Comparison of ENCODE assay signal across 7 mouse cellular contexts in the genomic region with DNA sequence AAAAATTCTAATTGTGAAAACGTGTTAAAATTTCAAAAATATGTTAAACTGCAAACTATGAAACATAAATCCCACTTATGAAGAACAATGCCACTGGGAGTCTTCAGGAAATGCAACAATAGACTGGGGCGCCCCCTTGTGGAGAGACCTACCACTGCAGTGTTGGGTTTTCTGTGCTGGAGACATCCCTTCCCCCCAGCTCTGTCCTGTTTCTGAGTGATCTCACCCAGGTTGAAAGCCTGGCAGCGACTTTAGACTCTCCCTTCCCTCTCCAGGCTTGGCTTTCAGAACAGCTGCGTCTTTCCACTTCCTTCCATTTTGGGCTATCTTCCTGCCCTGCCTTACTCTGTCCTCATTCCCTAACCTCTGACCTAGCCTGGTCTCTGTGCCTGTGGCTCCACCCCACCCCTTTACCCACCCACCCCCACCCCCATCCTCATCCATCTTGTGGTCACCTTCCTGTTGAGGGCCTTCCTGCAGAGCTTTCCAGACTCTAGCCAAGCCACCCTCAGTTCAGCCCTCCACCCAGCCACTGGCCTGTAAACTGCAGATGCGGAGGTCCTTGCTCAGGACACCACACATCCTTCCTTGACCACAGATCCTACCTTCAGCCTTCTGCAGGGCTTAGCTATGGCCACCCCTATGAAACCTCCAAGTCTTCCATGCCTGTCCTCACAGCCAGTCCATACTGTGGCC. TPM values are rescaled to one million over a fixed set of nuclear protein-coding genes. Genes with fewer than 3 reads are reported as not detected.
DNase-seq lines count a peak whose midpoint lies in the region; ATAC-seq and TF ChIP-seq lines count a peak whose summit lies in the region.

No protein-coding gene starts in this region.

- POLR2A ChIA-PET in Patski (lab: Charles Lee), result interaction anchor here (0.6 to 1.3 kb wide), 3 partner anchors 14 to 62 kb away, joined by 3 read pairs; no protein-coding TSS in a partner anchor

- DNase-seq in Patski (ENCODE audit: low read depth, low spot score), result peak; percentile 80
- DNase-seq in gastrocnemius, adult 18-20 months (ENCODE audit: low spot score), result peak; percentile 83
- DNase-seq in intestine, embryonic 14.5 days (ENCODE audit: low spot score), result peak; percentile 97
- DNase-seq in left cerebral cortex, adult 9 months (ENCODE audit: low spot score in 2 of 2), result peak; percentile 52 to 90
- peak; percentile 85 for DNase-seq in midbrain, embryonic 14.5 days
- DNase-seq in spleen, postnatal 36 days (ENCODE audit: low spot score in 2 of 2), result peak; percentile 58 to 61

- CTCF ChIA-PET in Patski (lab: Charles Lee), result interaction anchor here (0.6 to 5.8 kb wide), 26 partner anchors 9 to 154 kb away, joined by 3 to 34 read pairs (median 4); partner anchors contain the start of genes Dcst1 and Efna4

- ATAC-seq in Patski, result peak; percentile 36
- ATAC-seq in cerebellum, adult (ENCODE audit: insufficient number of reproducible peaks, low FRiP score, low TSS enrichment), result peak; percentile 34; the same call in 1 of the 2 replicates
- peak; percentile 42 for ATAC-seq in intestine, embryonic 14.5 days (replicated peaks; ENCODE audit: low FRiP score, low TSS enrichment, low read depth)
- 0 out of 2 replicates have a peak, but pooled peaks have one; percentile 5 for ATAC-seq in midbrain, embryonic 14.5 days (ENCODE audit: low FRiP score, low TSS enrichment)

- peaks cover 3% of the 10 kb centered on the region for H3K27me3 ChIP-seq in Patski
- peaks cover 7% of the 10 kb centered on the region; the same call in 1 of the 2 replicates for H3K27me3 ChIP-seq in intestine, embryonic 14.5 days (replicated peaks; ENCODE audit: control insufficient read depth, insufficient read depth, low read length)
- H3K27me3 ChIP-seq in midbrain, embryonic 14.5 days (ENCODE audit: control insufficient read depth, insufficient read depth, low read length), result no peaks in the 10 kb centered on the region

- TF ChIP-seq CTCF in Patski (IDR thresholded peaks at IDR 0.05), result no peak

- H3K27ac ChIP-seq in intestine, embryonic 14.5 days (ENCODE audit: low read depth), result no peak overlapping the region
- H3K27ac ChIP-seq in midbrain, embryonic 14.5 days (replicated peaks; ENCODE audit: low read depth, low read length), result no peak overlapping the region

- no peak overlapping the region for H3K4me2 ChIP-seq in intestine, embryonic 14.5 days (ENCODE audit: low read length)
- H3K4me2 ChIP-seq in midbrain, embryonic 14.5 days (ENCODE audit: low read length), result no peak overlapping the region

- no peak overlapping the region for H3K4me3 ChIP-seq in intestine, embryonic 14.5 days (ENCODE audit: low read depth, low read length)
- no peak overlapping the region for H3K4me3 ChIP-seq in midbrain, embryonic 14.5 days (replicated peaks; ENCODE audit: low read depth, low read length)

- H3K9me3 ChIP-seq in intestine, embryonic 14.5 days (ENCODE audit: control insufficient read depth, low read length), result no peaks in the 10 kb centered on the region
- no peaks in the 10 kb centered on the region for H3K9me3 ChIP-seq in midbrain, embryonic 14.5 days (ENCODE audit: control insufficient read depth, low read length)

- in situ Hi-C loops in Patski (cut with MboI; ENCODE audit: low pct_unique_long_range_greater_than_20kb), result loop anchor here (5.0 kb wide), 2 partner anchors 38 to 132 kb away; no protein-coding TSS in a partner anchor

- no peaks in the 10 kb centered on the region for H3K36me3 ChIP-seq in intestine, embryonic 14.5 days (ENCODE audit: control insufficient read depth, insufficient read depth, low read length)
- H3K36me3 ChIP-seq in midbrain, embryonic 14.5 days (ENCODE audit: control insufficient read depth, insufficient read depth, low read length), result no peaks in the 10 kb centered on the region

- H3K9ac ChIP-seq in intestine, embryonic 14.5 days (ENCODE audit: low read length), result no peak overlapping the region
- no peak overlapping the region for H3K9ac ChIP-seq in midbrain, embryonic 14.5 days (replicated peaks; ENCODE audit: low read length)

- peaks cover 7% of the 10 kb centered on the region; the same call in 1 of the 2 replicates for H3K4me1 ChIP-seq in intestine, embryonic 14.5 days (replicated peaks; ENCODE audit: control insufficient read depth, insufficient read depth, low read length)
- H3K4me1 ChIP-seq in midbrain, embryonic 14.5 days (ENCODE audit: control insufficient read depth, insufficient read depth, low read length), result peaks cover 6% of the 10 kb centered on the region

- 15% methylated on average over 5 of the region's 5 CpGs for WGBS in intestine, embryonic 14.5 days
- 23% methylated on average over 5 of the region's 5 CpGs for WGBS in midbrain, embryonic 14.5 days

RNA-seq across cellular contexts. Expression of gene Adam15, which starts 5.2 kb away (rescaled TPM):
- polyA plus RNA-seq in Patski (2021), result 226 TPM
- 10 to 100 TPM; 16.9 to 26.1 TPM for total RNA-seq in gastrocnemius, adult 18-20 months (2021)
- 30.4 and 31.0 TPM in 2 replicates for polyA plus RNA-seq in intestine, embryonic 14.5 days (2014; fragmentation: Nextera tagmentation; extraction: Ambion mirVana)
- 32.2 and 36.2 TPM in 2 replicates for polyA plus RNA-seq in midbrain, embryonic 14.5 days (2014; fragmentation: Nextera tagmentation; extraction: Ambion mirVana)

RNA-seq across cellular contexts. Expression of gene Dcst2, which starts 6.8 kb away (rescaled TPM):
- 0.06 TPM for polyA plus RNA-seq in Patski (2021)
- not detected for total RNA-seq in gastrocnemius, adult 18-20 months (2021)
- polyA plus RNA-seq in intestine, embryonic 14.5 days (2014; fragmentation: Nextera tagmentation; extraction: Ambion mirVana), result 0.35 and 0.40 TPM in 2 replicates
- polyA plus RNA-seq in midbrain, embryonic 14.5 days (2014; fragmentation: Nextera tagmentation; extraction: Ambion mirVana), result 0.14 and 0.36 TPM in 2 replicates

RNA-seq across cellular contexts. Expression of gene Dcst1, which starts 10.1 kb away (rescaled TPM):
- 1.3 TPM for polyA plus RNA-seq in Patski (2021)
- total RNA-seq in gastrocnemius, adult 18-20 months (2021), result not detected
- polyA plus RNA-seq in intestine, embryonic 14.5 days (2014; fragmentation: Nextera tagmentation; extraction: Ambion mirVana), result 0.15 and 0.34 TPM in 2 replicates
- 0.54 and 0.55 TPM in 2 replicates for polyA plus RNA-seq in midbrain, embryonic 14.5 days (2014; fragmentation: Nextera tagmentation; extraction: Ambion mirVana)

RNA-seq across cellular contexts. Expression of gene Efna4, which starts 17.1 kb away (rescaled TPM):
- polyA plus RNA-seq in Patski (2021), result 48.7 TPM
- not detected for total RNA-seq in gastrocnemius, adult 18-20 months (2021)
- 20.6 and 22.2 TPM in 2 replicates for polyA plus RNA-seq in intestine, embryonic 14.5 days (2014; fragmentation: Nextera tagmentation; extraction: Ambion mirVana)
- 5.6 and 5.9 TPM in 2 replicates for polyA plus RNA-seq in midbrain, embryonic 14.5 days (2014; fragmentation: Nextera tagmentation; extraction: Ambion mirVana)

RNA-seq across cellular contexts. Expression of gene Efna3, which starts 32.2 kb away (rescaled TPM):
- 9.4 TPM for polyA plus RNA-seq in Patski (2021)
- total RNA-seq in gastrocnemius, adult 18-20 months (2021), result not detected
- polyA plus RNA-seq in intestine, embryonic 14.5 days (2014; fragmentation: Nextera tagmentation; extraction: Ambion mirVana), result 13.2 and 15.3 TPM in 2 replicates
- polyA plus RNA-seq in midbrain, embryonic 14.5 days (2014; fragmentation: Nextera tagmentation; extraction: Ambion mirVana), result 31.1 and 43.4 TPM in 2 replicates
